Mouse (Mus musculus) brown adipose tissue, adult 24 weeks (tissue): ENCODE measurements around the gene Abraxas2. TPM values are rescaled to one million over a fixed set of nuclear protein-coding genes. Genes with fewer than 3 reads are reported as not detected.

ENCODE experiments used
- H3K27ac ChIP-seq: fragments of 200-500 bp; replicated peaks from 2 replicates; pipeline ENCODE4 v1.5.1; 2012; ENCODE audit warnings: low read depth, mild to moderate bottlenecking, low read length
- H3K4me1 ChIP-seq: fragments of 200-500 bp; 2 replicates; pipeline ENCODE4 v1.6.1; 2012; ENCODE audit warnings: low read length, mixed read lengths; ENCODE audit not compliant: control insufficient read depth, insufficient read depth, insufficient read length
- H3K4me3 ChIP-seq: fragments of 200-500 bp; 2 replicates; pipeline ENCODE4 v1.5.1; 2012; ENCODE audit warnings: low read depth, mild to moderate bottlenecking, low read length, moderate library complexity; ENCODE audit not compliant: insufficient read depth
- polyA plus RNA-seq: library from polyadenylated mRNA; stranded (reverse); fragments of >200 nt; gene quantifications from 2 replicates; pipeline ENCODE4 v1.2.4, GENCODE M21; 2012; ENCODE audit not compliant: missing spikeins, insufficient read depth, insufficient read length

The Abraxas2 gene
- polyA plus RNA-seq, 1 experiment = 25.6 TPM

DNA sequence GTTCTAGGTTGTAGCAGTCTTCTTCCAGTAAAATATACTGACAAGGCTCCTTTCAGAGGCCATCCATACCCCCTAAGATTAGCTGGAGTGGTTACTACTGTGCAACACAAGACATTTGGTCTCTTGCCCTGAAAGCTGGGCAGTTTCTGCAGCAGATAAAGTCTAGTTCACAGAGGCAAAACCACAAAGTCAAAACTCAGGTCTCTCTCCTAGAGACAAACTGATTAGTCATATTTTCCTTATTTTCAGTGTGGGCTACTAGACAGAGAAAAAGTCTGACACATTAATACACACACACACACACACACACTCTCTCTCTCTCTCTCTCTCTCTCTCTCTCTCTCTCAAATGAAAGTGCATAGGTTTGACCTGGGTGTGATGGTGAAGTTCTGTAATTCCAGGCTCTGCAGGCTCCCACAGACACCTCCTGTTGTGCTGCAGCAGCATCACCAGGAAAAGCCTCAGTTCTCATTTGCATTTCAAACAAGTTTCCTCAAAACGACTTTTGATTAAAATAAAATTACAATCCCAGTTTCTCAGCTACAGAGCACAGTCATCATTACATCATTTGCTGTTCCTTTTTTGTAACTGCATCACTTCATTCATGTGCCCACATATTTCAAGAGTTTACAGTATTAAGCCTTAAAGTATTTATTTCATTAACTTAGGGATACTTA, 34.5 kb upstream of the Abraxas2 start:
- no peak overlapping the region for H3K4me3 ChIP-seq
- H3K27ac ChIP-seq = no peak overlapping the region
- peaks cover 2% of the 10 kb centered on the region; the same call in 1 of the 2 replicates for H3K4me1 ChIP-seq

DNA sequence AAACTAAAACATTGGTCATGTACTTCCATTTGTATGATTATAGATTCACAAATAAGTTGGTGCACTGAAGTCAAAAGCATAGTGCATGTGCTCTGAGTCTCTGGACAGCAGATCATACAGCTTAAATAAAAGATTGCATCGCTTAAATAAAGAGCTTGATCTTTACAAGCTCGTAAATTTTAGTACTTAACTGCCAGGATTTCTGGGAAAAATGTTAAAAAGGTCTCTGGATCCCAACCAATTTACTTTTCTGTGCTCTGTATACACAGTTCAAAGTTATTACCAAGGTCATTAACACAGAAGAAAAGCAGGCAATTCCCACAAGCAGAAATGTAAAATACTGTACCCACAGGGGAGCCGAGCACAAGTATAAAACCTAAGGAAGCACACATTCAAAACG, 28.1 kb upstream of the Abraxas2 start:
- Histone ChIP-seq H3K27ac (no peak overlapping the region), H3K4me3 (no peak overlapping the region)

DNA sequence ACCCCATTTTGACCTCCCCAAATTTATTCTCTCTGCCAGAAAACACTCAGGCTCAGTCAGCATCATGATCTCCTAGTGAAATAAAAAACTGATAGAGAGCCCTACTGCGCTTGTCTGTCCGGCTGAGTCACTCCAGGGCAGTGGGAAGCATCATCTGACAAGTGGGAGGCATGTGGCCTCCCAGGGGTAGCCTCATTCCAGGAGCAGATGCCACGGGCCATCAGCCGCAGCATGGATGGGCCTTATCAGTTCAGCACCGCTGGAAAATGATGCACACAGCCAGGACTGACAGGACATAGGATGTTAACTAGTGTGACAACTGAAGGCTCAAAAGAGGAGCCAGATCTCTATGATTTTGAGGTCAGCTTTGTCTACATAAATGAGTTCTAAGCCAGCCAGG, 17.7 kb upstream of the Abraxas2 start:
- H3K4me3 ChIP-seq = no peak overlapping the region
- no peaks in the 10 kb centered on the region for H3K4me1 ChIP-seq
- no peak overlapping the region for H3K27ac ChIP-seq

More for the DNA sequence above, 28.1 kb upstream of the Abraxas2 start:
- no peaks in the 10 kb centered on the region for H3K4me1 ChIP-seq

DNA sequence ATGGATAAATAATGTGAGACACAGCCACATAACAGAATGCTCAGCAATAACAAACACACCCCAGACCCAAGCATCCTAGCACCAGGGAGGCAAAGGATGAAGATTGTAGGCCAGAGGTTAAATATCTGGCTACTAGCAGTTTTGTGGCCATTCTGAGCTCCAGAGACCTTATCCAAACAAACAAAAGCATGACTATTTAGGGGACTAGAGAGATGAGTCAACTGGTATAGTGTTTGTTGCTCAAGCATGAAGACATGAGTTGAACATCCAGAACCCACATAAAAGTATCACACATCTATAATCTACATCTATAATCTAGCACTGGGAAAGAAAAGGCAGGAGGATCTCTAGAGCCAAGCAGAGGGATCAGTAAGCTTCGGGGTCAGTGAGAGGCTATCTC, 16.6 kb upstream of the Abraxas2 start:
- H3K4me1 ChIP-seq = no peaks in the 10 kb centered on the region
- H3K27ac ChIP-seq = no peak overlapping the region
- no peak overlapping the region for H3K4me3 ChIP-seq

DNA sequence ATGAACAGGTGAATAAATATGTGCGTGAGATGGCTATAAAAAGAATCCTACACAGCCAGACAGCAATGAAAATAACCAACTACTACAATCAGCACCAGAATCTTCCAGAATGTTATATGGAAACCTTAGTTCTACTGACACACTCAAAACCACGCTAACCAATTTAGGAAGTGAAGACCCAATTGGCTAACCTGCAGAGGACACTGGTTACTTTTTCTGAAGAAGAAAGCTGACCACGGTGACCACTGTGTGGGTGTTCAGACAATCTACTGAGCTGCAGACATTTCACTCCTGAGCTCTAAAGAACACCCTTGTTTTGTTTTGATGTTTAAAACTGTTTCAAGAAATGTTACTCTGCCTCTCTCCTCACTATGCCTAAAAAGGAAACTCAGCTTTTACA, 15.9 kb upstream of the Abraxas2 start:
- Histone ChIP-seq H3K27ac (no peak overlapping the region), H3K4me1 (no peaks in the 10 kb centered on the region), H3K4me3 (no peak overlapping the region)

DNA sequence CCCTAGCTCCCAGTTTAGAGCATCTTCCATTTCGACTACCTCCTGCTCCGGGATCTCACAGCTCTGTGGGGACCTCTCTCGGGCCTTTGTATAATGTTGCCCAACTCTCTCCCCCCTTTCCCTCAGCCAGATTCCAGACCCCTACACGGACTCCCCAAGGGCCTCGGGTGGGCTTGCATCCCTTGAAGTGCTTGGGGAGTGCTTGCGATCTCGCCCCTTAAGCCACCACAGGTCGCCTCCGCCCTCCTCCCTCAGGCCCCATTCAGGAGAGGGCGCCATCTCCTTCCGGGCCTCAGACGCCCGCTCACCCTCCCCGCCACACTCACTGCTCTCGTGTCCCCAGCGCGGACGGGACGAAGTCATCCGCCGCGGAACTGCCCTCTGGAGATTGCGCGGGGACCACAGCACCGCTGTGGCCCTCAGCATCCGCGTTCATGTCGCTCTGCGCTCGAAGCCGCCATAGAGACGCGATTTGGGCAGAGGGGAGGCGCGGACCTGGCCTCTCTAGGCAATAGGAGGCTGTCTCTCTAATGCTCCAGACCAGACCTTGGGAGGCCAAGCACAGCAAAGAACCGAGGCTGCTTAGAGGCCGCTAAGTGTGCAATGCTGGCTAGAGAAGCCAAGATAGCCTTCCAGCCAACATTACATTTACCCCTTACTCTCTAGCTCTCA, 6.7 kb upstream of the Abraxas2 start, which contains the start of gene Eef1akmt2:
Eef1akmt2 (minus strand) TSS at position 501 of the 672 bp plus-strand sequence.
- Histone ChIP-seq H3K4me3 (peak within 1 kb of the TSS; percentile 98), H3K27ac (peak within 1 kb of the TSS; percentile 98), H3K4me1 (no peaks in the 10 kb centered on the region)

DNA sequence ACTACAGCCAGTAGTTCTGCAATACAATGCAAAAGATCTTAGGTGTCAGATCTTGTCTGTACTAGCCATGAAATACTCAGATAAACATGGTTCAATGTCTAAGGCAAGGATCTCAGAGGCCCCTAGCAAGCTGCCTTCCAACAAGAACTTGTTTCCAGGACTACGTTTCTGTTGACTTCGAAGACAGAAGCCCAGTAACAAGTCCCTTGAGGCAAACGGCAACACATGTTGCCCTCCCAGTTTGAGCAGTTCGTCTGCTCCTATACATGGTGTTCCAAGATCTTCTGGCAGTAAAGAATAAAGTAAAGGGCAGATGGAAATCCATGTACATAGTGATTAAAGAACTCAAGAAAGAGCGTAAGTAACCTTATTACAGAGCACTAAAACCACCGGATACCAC, 5.7 kb upstream of the Abraxas2 start:
- Histone ChIP-seq H3K27ac (no peak overlapping the region), H3K4me1 (no peaks in the 10 kb centered on the region), H3K4me3 (no peak overlapping the region)

DNA sequence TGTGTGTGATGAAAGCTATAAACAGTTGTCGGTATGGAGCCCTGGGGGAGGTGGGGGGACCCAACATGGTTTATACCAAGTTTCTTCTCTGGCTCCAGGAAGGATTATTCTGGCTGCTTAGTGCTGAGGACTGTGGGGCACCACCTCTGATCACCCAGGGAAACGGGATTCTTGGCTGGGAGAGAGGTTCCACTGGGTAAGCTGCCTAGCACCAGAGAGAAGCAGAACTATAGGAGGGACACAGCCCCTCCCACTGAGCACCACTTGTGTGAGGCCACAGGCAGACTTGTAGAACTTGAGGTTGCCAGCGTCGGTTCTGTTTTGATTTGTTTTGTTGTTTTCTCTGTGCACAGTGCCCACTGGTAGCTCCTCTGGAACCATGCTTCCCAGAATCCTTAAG, 5.1 kb upstream of the Abraxas2 start:
- Histone ChIP-seq H3K27ac (no peak overlapping the region), H3K4me3 (no peak overlapping the region), H3K4me1 (no peaks in the 10 kb centered on the region)

DNA sequence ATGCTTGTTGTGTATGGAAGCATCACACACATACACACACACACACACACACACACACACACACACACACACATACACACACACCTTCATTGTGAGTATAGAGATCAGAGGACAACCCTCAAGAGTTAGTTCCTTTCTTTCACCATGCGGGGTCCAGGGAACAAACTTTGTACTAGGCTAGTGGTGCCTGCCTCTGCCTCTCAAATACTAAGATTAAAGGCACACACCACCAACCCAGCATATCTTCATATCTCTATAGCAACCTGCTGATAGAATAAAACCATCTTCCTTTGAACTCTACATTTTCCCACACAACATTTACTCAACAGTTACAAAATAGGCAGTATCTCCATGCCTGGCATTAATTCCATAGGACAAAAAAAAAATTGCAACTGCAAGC, 2.9 kb upstream of the Abraxas2 start:
- Histone ChIP-seq H3K27ac (no peak overlapping the region), H3K4me1 (no peaks in the 10 kb centered on the region), H3K4me3 (no peak overlapping the region)

DNA sequence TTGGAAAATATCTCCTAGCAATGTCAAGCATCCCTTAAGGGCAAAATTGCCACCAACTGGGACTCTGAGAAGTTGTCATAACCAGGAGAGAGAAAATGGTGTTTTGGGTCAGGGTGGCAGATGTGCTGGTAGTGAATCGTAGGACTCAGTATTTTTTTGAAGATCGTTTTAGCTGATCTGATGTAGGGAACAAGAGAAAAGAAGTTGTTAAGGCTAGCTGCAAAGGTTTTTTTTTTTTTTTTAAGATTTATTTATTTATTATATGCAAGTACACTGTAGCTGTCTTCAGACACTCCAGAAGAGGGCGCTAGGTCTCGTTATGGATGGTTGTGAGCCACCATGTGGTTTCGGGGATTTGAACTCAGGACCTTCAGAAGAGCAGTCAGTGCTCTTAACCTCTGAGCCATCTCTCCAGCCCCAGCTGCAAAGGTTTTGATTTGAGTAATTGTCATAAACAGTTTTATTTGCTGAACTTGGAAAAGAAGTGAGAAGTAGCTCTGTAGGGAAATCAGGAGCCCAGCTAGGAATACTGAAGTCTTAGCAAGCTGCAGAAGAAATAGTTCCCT, 899 bp upstream of the Abraxas2 start:
- Histone ChIP-seq H3K4me1 (no peaks in the 10 kb centered on the region), H3K27ac (no peak overlapping the region), H3K4me3 (no peak overlapping the region)

DNA sequence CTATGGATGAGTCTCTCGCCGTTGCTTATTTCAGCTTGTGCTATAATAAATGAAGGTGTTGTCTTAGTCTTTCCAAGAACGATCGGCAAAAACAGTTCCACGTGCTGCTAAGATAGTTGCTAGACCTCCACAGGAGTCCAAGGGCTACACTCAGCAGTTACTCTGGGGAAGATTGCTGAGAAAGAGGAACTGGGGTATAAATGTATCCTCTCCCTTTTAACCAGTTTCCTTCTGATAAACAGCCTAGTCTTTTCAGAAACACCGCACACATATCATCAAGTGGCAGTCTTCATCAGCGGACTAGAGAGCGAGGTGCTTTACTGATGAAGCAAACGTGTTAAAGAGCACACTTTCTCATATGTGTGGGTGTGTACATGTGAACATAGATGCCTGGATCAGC, 7.3 kb downstream of the Abraxas2 start:
- Histone ChIP-seq H3K27ac (no peak overlapping the region), H3K4me1 (no peaks in the 10 kb centered on the region), H3K4me3 (no peak overlapping the region)

DNA sequence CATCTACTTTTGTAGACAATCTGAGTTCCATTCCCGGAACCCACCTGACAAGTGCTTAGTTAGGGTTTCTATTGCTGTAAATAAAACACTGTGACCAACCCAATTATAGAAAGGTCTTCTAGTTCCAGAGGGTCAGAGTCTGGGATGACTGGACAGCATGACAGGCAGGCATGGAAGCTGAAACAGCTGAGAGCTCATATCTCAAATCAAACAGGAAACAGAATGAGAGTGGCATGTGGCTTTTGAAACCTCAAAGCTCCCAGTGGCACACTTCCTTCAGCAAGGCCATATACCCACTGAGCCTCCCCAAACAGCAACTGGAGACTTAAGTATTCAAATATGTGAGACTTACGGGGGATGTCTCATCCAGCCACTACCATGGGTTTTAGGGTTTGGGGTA, 14.0 kb downstream of the Abraxas2 start:
- no peaks in the 10 kb centered on the region for H3K4me1 ChIP-seq

DNA sequence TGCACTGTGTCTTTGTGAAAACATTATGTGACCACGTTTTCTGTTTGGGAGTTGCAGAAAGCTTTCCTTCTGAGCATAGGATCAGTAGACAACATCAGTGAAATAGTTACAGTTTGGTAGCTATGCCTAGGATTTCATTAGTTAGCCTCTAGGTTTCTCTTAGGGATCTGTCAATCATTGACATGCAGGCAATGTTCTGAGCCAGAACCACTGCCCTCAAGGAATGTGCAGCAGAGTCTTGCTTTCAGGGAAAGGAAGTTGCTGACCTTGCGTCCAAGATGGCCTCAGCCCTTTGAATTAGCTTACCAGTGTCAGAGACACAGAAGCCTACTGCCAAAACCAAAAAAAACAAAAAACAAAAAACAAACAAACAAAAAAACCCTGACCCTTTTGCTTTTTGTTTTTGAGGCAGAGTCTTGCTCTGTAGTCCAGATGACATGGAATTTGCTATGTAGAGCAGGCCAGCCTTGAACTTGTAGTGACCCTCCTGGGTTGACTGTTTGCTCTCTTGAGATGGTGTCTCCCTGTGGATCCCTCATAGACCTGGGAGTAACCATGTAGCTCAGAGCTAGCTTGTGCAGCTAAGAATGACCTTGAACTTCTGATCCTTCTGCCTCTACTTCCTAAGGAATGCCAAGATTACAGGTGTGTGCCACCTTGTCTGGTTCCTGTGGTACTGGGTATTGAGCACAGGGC, 16.5 kb downstream of the Abraxas2 start:
- H3K4me1 ChIP-seq = no peaks in the 10 kb centered on the region
- H3K27ac ChIP-seq = no peak overlapping the region
- H3K4me3 ChIP-seq = no peak overlapping the region

More for the DNA sequence above, 14.0 kb downstream of the Abraxas2 start:
- Histone ChIP-seq H3K4me3 (no peak overlapping the region), H3K27ac (no peak overlapping the region)

DNA sequence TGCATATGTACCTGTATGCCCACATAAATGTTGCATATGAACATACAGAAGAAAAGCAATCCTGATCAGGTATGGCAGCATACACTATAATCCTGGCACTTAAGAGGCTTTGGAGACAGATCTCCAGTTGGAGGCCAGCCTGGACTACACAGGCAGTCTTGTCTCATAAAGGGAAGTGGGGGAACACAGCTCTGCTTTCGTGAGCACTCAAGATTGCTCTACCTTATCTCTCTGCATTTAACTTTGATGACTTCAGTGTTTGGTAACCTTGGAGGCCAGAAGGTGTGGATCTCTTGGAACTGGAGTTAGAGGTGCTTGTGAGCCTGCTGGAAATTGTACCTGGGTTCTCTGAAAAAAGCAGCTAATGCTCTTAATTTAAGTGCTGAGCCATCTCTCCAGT, 21.3 kb downstream of the Abraxas2 start:
- H3K4me1 ChIP-seq = no peaks in the 10 kb centered on the region
- no peak overlapping the region for H3K4me3 ChIP-seq
- H3K27ac ChIP-seq = no peak overlapping the region

DNA sequence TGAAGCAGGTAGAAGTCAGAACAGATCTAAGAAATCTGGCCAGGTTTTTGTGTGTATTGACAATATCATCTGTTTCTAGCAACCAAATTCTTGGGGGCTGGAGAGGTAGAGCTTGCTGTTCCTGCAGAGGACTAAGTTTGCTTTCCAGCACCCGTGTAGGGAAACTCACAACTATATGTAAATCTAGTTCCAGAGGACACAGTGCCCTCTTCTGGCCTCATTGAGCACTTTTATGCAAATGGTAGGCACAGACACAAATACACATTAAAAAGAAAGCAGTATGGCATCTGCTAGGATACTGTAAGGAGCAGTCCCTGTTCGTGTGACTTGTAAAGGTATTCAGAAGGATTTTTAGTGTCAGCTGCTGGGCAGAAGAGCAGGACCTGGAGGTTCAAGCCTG, 23.3 kb downstream of the Abraxas2 start:
- H3K27ac ChIP-seq = no peak overlapping the region
- no peak overlapping the region for H3K4me3 ChIP-seq
- H3K4me1 ChIP-seq = no peaks in the 10 kb centered on the region
